Mouse (Mus musculus): ENCODE results near the gene Lrch4.

Gene Lrch4

GRCm38 (mm10) chr5:137628498-137629305 is at the start of gene Lrch4, which contains the start of the genes Fbxo24 and Gm20605:
Lrch4 (plus strand) TSS chr5:137629121.
Fbxo24 (minus strand) TSS chr5:137629002.
Gm20605 (plus strand) TSS chr5:137629175.
- peak; percentile 99 for DNase-seq

GRCm38 (mm10) chr5:137580246-137580645 is 48.7 kb upstream of the Lrch4 start:
- DNase-seq, result no peak

GRCm38 (mm10) chr5:137582702-137583101 is 46.2 kb upstream of the Lrch4 start:
- no peak for DNase-seq

- DNase-seq, result peak; percentile 54
Observed at GRCm38 (mm10) chr5:137583670-137584169, 45.2 kb upstream of the Lrch4 start.

- peak; percentile 87 for DNase-seq
Observed at GRCm38 (mm10) chr5:137584976-137585375, 43.9 kb upstream of the Lrch4 start.

- DNase-seq, result no peak
Observed at GRCm38 (mm10) chr5:137590507-137590906, 38.4 kb upstream of the Lrch4 start.

GRCm38 (mm10) chr5:137595921-137596320 is 33.0 kb upstream of the Lrch4 start:
- DNase-seq, result no peak

- DNase-seq, result no peak
Observed at GRCm38 (mm10) chr5:137596601-137597261, 32.2 kb upstream of the Lrch4 start.

GRCm38 (mm10) chr5:137597625-137598024 is 31.3 kb upstream of the Lrch4 start:
- DNase-seq, result no peak

- no peak for DNase-seq
Observed at GRCm38 (mm10) chr5:137598100-137598826, 30.7 kb upstream of the Lrch4 start.

GRCm38 (mm10) chr5:137599600-137599999 is 29.3 kb upstream of the Lrch4 start:
- DNase-seq, result peak; percentile 31

- no peak for DNase-seq
Observed at GRCm38 (mm10) chr5:137600281-137600618, 28.7 kb upstream of the Lrch4 start.

- peak; percentile 98 for DNase-seq
Observed at GRCm38 (mm10) chr5:137600619-137601364, 28.1 kb upstream of the Lrch4 start, which contains the start of gene Mospd3. Mospd3 (minus strand) TSS chr5:137601058.

GRCm38 (mm10) chr5:137601365-137601729 is 27.6 kb upstream of the Lrch4 start:
- DNase-seq, result peak; percentile 61

- peak; percentile 28 for DNase-seq
Observed at GRCm38 (mm10) chr5:137607860-137608653, 20.9 kb upstream of the Lrch4 start.

GRCm38 (mm10) chr5:137608654-137609190 is 20.2 kb upstream of the Lrch4 start:
- peak; percentile 32 for DNase-seq

- no peak for DNase-seq
Observed at GRCm38 (mm10) chr5:137609292-137609691, 19.6 kb upstream of the Lrch4 start.

GRCm38 (mm10) chr5:137610056-137610455 is 18.9 kb upstream of the Lrch4 start:
- DNase-seq, result no peak

- DNase-seq, result peak; percentile 89
Observed at GRCm38 (mm10) chr5:137610548-137611244, 18.2 kb upstream of the Lrch4 start.

- peak; percentile 83 for DNase-seq
Observed at GRCm38 (mm10) chr5:137611245-137611602, 17.7 kb upstream of the Lrch4 start.

- no peak for DNase-seq
Observed at GRCm38 (mm10) chr5:137613076-137613475, 15.8 kb upstream of the Lrch4 start.
